Mouse (Mus musculus) layer of hippocampus, adult 2 months (tissue): Measurements from ENCODE around the gene Sc5d. TPM values are rescaled to one million over a fixed set of nuclear protein-coding genes. Genes with fewer than 3 reads are reported as not detected.

ENCODE experiments used
- DNase-seq, 2 experiments: peaks; one replicate each; pipeline ENCODE4 v3.0.0; 2022; ENCODE audit warnings: low spot score in 2 of 2
- H3K27ac ChIP-seq: fragments of 200-600 bp; 2 replicates; pipeline ENCODE4 v1.8.1; 2022
- H3K4me3 ChIP-seq: fragments of 200-600 bp; 2 replicates; pipeline ENCODE4 v1.8.1; 2022; ENCODE audit warnings: mild to moderate bottlenecking
- CTCF ChIP-seq: fragments of 200-600 bp; conservative IDR thresholded peaks from 2 replicates; pipeline ENCODE4 v1.8.1; 2022; ENCODE audit warnings: antibody characterized with exemption, mild to moderate bottlenecking, moderate library complexity
- total RNA-seq, 2 experiments: library from RNA; stranded (reverse); gene quantifications; 2 replicates each; pipeline ENCODE4 v1.2.3; 2021

Gene Sc5d
- total RNA-seq, 2 experiments from 2014 or later, result 52.7 to 55.3 TPM

- no peak for DNase-seq
- H3K27ac ChIP-seq, result no peak overlapping the region
- H3K4me3 ChIP-seq, result no peak overlapping the region
- TF ChIP-seq CTCF, result no peak
Measured at GRCm38 (mm10) chr9:42273682-42274296, 9.7 kb upstream of the Sc5d start.

GRCm38 (mm10) chr9:42273174-42273573, 9.1 kb upstream of the Sc5d start:
- DNase-seq, result no peak
- no peak overlapping the region for H3K27ac ChIP-seq
- TF ChIP-seq CTCF, result no peak

GRCm38 (mm10) chr9:42272690-42273089, 8.6 kb upstream of the Sc5d start:
- no peak overlapping the region for H3K27ac ChIP-seq
- DNase-seq, result no peak

More at GRCm38 (mm10) chr9:42273174-42273573, 9.1 kb upstream of the Sc5d start:
- no peak overlapping the region for H3K4me3 ChIP-seq

GRCm38 (mm10) chr9:42271456-42271855, 7.4 kb upstream of the Sc5d start:
- H3K27ac ChIP-seq, result no peak overlapping the region
- TF ChIP-seq CTCF, result no peak
- DNase-seq, result no peak
- H3K4me3 ChIP-seq, result no peak overlapping the region

More at GRCm38 (mm10) chr9:42272690-42273089, 8.6 kb upstream of the Sc5d start:
- H3K4me3 ChIP-seq, result no peak overlapping the region
- no peak for TF ChIP-seq CTCF

- Histone ChIP-seq H3K4me3 (no peak overlapping the region), H3K27ac (no peak overlapping the region)
- no peak for TF ChIP-seq CTCF
- DNase-seq, result no peak
Measured at GRCm38 (mm10) chr9:42270617-42271016, 6.6 kb upstream of the Sc5d start.

- Histone ChIP-seq H3K4me3 (no peak overlapping the region), H3K27ac (no peak overlapping the region)
- no peak for DNase-seq
- TF ChIP-seq CTCF, result no peak
Measured at GRCm38 (mm10) chr9:42270081-42270480, 6.0 kb upstream of the Sc5d start.

- no peak for DNase-seq
- Histone ChIP-seq H3K27ac (no peak overlapping the region), H3K4me3 (no peak overlapping the region)
- no peak for TF ChIP-seq CTCF
Measured at GRCm38 (mm10) chr9:42268371-42268770, 4.3 kb upstream of the Sc5d start.

- Histone ChIP-seq H3K27ac (no peak overlapping the region), H3K4me3 (no peak overlapping the region)
- no peak for DNase-seq
- TF ChIP-seq CTCF, result no peak
Measured at GRCm38 (mm10) chr9:42265309-42265708, 1.3 kb upstream of the Sc5d start.

GRCm38 (mm10) chr9:42263709-42264111, 346 bp downstream of the Sc5d start:
- peak overlapping the region; percentile 67 for H3K4me3 ChIP-seq
- H3K27ac ChIP-seq, result peak overlapping the region; percentile 85
- TF ChIP-seq CTCF, result no peak
- no peak for DNase-seq

- no peak overlapping the region for H3K27ac ChIP-seq
- DNase-seq, result no peak
- no peak overlapping the region for H3K4me3 ChIP-seq
- TF ChIP-seq CTCF, result no peak
Measured at GRCm38 (mm10) chr9:42260481-42260880, 3.6 kb downstream of the Sc5d start.

- DNase-seq, result no peak
- Histone ChIP-seq H3K27ac (no peak overlapping the region), H3K4me3 (no peak overlapping the region)
- TF ChIP-seq CTCF, result no peak
Measured at GRCm38 (mm10) chr9:42249112-42249511, 14.9 kb downstream of the Sc5d start.

GRCm38 (mm10) chr9:42246688-42247087, 17.4 kb downstream of the Sc5d start:
- DNase-seq, result no peak
- H3K27ac ChIP-seq, result no peak overlapping the region
- no peak for TF ChIP-seq CTCF

GRCm38 (mm10) chr9:42244173-42244572, 19.9 kb downstream of the Sc5d start:
- TF ChIP-seq CTCF, result no peak
- no peak for DNase-seq
- Histone ChIP-seq H3K27ac (no peak overlapping the region), H3K4me3 (no peak overlapping the region)

More at GRCm38 (mm10) chr9:42246688-42247087, 17.4 kb downstream of the Sc5d start:
- no peak overlapping the region for H3K4me3 ChIP-seq

- Histone ChIP-seq H3K27ac (0 out of 2 replicates have a peak overlapping the region, but pooled peaks have one; percentile 63), H3K4me3 (no peak overlapping the region; the same call in 1 of the 2 replicates)
- no peak for TF ChIP-seq CTCF
- no peak for DNase-seq
Measured at GRCm38 (mm10) chr9:42241021-42241420, 23.0 kb downstream of the Sc5d start.
